Mouse (Mus musculus) ES-E14 (cell line): ENCODE measurements around the gene Carm1.

ENCODE experiments used
- CHD2 ChIP-seq: IDR thresholded peaks from 2 replicates; pipeline ENCODE4 v1.6.1; 2014; ENCODE audit warnings: mild to moderate bottlenecking, low read depth, low read length, inconsistent platforms
- HCFC1 ChIP-seq: IDR thresholded peaks from 2 replicates; pipeline ENCODE4 v1.6.1; 2012; ENCODE audit warnings: low read length, inconsistent platforms, borderline replicate concordance; ENCODE audit not compliant: insufficient read depth
- MAFK ChIP-seq: IDR thresholded peaks from 2 replicates; pipeline ENCODE4 v1.6.1; 2014; ENCODE audit warnings: mild to moderate bottlenecking, low read depth, low read length, inconsistent platforms; ENCODE audit not compliant: insufficient read depth
- ZC3H11A ChIP-seq: IDR thresholded peaks from 2 replicates; pipeline ENCODE4 v1.6.1; 2012; ENCODE audit warnings: low read depth, mild to moderate bottlenecking, inconsistent platforms, low read length, borderline replicate concordance
- ZNF384 ChIP-seq: IDR thresholded peaks from 2 replicates; pipeline ENCODE4 v1.6.1; 2012; ENCODE audit warnings: low read depth, low read length, inconsistent platforms

DNA sequence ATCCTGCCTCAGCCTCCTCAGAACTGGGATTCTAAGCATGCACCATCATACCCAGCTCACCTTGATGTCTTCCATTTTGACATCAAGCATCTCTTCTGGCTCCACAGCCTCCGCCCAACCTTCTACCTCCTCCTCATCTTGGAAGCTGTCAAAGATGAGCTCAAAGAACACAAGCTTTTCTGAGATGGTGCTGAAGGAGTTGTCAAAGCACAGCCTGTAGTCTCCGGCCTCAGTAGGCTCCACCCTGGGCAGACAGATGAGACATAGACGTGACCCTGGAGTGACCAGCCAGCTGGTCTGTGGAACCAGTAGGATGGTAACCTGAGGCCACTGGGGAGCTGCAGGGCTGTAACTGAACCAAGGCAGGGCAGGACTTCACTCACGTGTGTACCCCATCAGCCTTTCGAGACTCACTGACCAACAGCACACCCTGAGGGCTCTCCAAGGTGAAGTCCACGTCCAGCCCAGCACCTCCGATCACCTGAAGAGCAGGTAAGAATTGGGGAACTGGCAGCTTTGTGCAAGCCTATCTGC lies 37.8 kb upstream of the Carm1 start:
- TF ChIP-seq MAFK (no peak), CHD2 (no peak), ZNF384 (no peak), ZC3H11A (no peak), HCFC1 (no peak)
